Mouse (Mus musculus): ENCODE data around the gene Gdnf. TPM values are rescaled to one million over a fixed set of nuclear protein-coding genes. Genes with fewer than 3 reads are reported as not detected.

The Gdnf gene
- total RNA-seq (2021): under 1 TPM; 0.22 to 0.39 TPM

DNA sequence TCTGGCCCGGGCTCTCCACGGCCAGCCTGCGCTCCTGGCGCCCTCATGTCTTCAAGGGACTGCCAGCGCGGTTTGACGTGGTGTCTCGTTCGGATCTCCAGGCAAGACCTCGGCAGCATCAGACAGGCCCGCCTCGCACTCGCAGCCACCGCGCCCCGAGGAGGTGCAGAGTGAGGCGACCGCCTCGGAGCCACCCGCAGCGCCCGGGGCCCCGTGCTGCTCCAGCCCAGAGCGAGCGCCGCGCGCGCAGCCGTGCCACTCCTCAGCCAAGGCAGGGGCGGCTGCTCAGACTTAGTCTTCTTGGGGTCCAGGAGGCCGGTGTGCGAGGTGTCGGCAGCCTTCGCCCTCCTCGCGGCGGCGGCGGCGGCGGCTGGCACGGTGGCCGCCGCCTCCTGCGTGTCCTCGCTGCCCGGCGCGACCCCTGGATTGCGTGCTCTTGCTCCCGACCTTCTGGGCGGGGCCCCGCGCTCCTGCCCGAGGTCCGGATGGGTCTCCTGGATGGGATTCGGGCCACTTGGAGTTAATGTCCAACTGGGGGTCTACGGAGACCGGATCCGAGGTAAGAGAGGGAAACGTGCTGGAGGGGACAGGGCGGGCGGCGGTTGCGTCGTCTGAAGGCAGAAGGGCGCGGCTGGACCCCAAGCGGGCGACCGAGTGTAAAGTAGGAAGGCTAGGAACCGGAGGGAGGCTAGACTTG is at the start of gene Gdnf:
TSS of gene Gdnf (plus strand) at position 291 of the 697 bp plus-strand sequence.
- intact Hi-C loops (cut with DNase I): loop anchor here (10.0 kb wide), 1 partner anchor 214 kb away; no protein-coding TSS in a partner anchor
- peak in 1 of 2 experiments; percentile 10 for DNase-seq (ENCODE audit: low spot score in 2 of 2)

DNA sequence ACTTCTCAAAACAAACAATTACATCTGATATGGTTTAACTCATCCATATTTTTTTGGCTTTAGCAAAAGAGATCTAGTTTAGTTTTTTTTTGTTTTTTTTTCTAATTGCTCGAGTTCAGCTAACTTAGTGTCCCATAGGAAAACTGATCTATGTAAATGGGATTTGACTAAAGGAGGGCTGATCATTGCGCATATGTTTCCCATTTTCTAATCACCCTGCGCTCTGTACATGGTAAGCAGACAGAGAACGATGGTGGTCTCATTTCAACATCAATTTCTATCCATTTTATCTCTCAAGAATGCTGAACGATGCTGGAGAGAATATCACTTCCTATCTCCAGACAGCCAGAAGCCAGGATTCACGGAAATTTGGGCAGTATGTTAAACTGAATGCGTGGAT is 43.5 kb upstream of the Gdnf start:
- intact Hi-C loops (cut with DNase I): no loop called here
- DNase-seq (ENCODE audit: low spot score in 2 of 2): no peak

DNA sequence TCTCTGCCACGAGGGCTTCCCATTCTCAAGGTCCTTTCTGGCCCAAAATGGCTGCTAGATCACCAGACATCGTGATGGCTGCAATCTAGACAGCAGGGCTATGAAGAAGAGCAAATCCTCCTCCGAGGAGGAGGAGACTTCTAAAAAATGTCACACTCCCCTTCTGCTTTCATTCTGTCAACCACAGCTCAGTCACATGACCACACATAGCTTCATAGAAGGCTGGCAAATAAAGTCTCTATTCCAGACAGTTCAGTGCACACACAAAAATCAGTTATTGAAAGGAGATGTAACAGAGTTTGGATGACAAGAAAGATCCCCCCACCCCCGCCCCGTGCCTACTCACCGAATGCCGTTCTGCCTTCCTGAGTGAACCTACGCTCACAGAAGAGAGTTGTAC is 37.7 kb upstream of the Gdnf start:
- intact Hi-C loops (cut with DNase I): no loop called here
- no peak for DNase-seq (ENCODE audit: low spot score in 2 of 2)

DNA sequence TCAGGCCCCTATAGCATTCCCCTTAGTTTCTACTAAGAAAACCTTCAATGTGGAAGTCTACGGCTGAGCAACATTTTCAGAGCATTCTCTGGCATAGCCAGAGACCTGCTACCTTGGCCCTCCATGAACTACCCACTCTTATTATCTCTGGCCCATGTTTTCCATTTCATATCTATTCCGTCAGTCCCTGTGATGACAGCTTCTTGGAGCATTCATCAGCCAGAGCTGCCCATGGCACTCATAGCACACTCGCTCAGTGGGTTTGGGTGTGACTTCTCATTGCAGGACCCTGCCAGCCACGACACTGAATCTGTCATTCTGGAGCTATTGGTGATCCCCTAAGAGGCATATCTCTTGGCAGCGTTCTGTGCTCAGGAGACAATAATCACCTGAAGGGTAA is 29.1 kb upstream of the Gdnf start:
- intact Hi-C loops (cut with DNase I): no loop called here
- DNase-seq (ENCODE audit: low spot score in 2 of 2): no peak

DNA sequence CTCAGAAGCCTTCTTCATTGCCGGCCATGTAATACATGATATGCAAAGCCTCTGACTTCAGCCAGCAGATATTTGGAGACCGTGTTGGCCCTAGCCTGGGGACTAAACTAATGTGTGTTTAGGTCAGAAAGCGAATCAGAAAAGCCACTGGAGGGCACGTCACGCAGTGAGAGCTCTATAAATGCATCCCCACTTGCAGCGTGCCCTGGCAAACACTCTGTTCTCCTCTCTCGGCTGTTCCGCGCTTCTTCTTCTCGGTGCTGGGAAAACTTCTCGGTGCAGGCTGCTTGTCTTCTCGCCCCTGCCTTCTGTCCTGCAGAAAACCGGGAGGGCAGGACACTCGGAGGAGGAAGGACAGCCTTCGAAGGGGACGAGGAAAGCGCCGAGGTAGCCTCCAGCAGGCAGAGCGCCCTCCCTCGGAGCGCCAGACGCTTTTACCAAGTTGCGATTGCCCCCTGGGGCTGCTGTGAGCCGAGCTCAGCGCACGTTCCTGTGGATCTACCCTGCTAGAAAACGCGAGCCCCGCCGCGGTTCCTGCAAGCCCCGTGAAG is 730 bp upstream of the Gdnf start:
- intact Hi-C loops (cut with DNase I): loop anchor here (10.0 kb wide), 1 partner anchor 215 kb away; no protein-coding TSS in a partner anchor
- no peak for DNase-seq (ENCODE audit: low spot score in 2 of 2)

DNA sequence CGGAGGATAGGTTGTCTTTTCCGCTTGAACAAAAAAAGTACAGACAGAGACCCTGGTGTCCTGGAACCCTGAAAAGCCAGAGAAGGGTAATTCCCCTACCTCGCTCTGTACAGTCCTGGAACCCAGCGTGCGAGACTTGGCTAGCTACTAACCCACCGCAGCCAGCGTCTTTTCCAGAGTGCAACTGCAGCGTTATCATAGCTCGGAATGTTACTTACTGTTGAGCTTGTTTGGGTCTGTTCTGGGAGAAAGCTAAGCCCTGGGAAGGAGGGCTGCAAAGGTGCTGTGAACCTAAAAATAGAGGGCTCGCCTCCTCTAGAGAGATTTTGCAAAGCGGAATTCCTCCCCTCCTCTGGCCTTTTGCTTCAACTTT is 593 bp downstream of the Gdnf start:
- DNase-seq (ENCODE audit: low spot score in 2 of 2): peak in 1 of 2 experiments; percentile 7
- intact Hi-C loops (cut with DNase I): loop anchor here (10.0 kb wide), 1 partner anchor 214 kb away; no protein-coding TSS in a partner anchor

DNA sequence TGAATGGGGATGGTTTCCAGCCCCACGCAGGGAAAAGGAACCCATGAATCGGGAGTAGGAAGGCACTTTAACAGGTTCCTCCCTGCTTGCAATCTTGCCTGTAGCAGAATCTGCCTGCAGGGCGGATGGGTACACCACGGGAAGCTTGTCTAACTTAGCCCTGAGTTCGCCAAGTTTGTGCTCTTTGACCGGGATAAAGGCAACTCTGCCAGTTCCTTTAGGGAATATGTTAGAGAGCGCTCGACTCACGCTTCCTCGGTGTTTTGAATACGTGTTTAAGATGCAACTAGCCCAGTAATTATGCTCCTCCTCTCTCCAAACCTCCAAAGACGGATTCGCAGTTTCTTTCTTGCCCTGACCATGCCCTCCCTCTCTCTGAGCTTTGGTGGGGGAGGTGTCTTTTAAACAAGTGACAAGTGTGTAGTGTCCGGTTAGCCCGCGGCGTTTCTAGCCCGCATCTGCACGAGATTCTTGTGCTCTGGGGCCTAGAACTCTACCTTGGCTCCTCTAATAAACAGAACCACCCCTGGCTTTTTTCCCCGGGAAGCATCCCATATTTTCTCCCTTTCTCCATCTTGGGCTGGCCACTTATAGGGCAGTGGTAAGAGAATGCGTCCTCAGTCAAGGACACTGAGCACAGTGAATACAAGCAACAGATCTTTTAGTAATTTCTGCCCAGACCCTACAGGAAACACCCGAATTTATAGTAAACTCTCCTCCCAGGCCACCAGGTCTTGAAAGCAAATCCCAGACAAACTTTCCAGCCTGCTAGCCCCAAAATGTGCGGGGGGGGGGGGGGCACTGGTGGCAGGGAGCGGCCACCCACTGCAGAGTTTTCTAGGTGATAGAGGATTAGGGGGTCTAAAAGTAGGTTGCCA is 1.4 kb downstream of the Gdnf start:
- intact Hi-C loops (cut with DNase I): loop anchor here (1.0 to 10.0 kb wide), 2 partner anchors 213 to 352 kb away; no protein-coding TSS in a partner anchor
- no peak for DNase-seq (ENCODE audit: low spot score in 2 of 2)

DNA sequence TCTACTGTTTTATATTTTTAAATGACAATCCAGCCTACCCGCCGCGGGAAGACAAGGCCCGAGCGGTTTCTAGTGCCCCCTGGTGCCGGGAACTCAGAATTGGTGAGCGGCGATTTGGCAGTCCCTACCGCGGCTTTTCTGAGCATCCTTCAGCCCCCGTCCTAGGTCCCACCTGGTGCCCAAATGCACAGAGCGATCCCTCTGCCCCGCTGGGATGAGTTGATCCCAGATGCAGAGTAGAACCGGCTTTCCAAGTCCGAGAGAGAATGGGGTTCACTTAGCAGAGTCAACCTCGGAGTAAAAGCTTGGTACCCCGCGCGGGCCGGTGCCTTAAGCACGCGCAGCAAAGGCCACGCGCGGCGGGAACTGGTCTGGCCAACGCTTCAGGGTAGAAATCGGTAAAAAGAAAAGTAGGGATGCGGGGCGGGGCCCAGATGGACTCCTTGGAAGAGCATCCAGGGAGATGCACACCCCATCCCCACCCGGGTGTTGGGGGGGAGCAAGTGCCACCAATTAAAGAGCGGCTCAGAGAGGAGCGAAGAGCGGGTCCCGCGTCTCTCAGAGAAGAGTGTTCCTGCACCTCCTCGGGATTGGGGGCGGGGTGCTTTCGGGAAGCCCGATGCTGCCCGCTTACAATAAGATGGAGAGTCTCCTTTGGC is 2.4 kb downstream of the Gdnf start:
- peak; percentile 66 to 70 for DNase-seq (ENCODE audit: low spot score in 2 of 2)
- intact Hi-C loops (cut with DNase I): loop anchor here (1.0 to 10.0 kb wide), 2 partner anchors 212 to 353 kb away; no protein-coding TSS in a partner anchor

DNA sequence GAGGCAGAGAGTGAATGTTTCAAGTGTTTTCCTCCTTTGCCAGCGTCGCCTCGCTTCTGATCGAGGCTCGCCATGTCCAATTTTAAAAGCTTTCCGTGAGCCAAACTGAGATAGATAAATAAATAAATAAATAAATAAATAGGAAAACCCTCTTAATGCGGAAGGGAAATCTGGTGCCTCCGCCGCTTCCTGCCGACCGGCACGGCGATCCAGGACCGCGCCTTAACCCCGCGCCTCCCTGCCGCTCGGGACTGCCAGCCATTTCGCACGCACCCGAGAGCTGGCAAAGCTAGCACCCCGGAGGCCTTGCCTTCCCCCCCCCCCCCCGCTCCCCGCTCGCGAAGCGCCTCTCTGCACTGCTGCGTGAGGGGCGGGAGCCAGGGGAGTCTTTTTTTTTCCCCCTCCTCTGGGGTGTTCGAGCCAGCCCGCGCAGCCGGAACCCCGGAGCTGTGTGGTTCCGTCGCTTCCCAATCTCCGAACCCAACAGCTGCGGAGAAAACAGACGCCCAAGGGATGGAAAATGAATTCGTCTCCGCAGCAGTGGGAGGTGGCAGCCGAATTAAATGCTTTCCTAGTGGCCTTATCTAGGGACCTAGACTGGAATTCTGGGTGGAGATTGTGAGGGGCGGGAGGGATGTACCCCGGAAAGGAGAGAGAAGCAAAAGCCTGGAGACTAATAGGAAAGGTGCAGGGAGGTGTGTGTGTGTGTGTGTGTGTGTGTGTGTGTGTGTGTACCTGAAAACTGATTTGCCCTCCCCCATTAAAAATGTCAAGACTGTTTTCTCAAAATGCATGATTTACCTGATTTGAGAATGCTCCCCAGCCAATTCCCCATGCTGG is 3.1 kb downstream of the Gdnf start:
- intact Hi-C loops (cut with DNase I): loop anchor here (10.0 kb wide), 1 partner anchor 211 kb away; no protein-coding TSS in a partner anchor
- peak in 1 of 2 experiments; percentile 20 for DNase-seq (ENCODE audit: low spot score in 2 of 2)

DNA sequence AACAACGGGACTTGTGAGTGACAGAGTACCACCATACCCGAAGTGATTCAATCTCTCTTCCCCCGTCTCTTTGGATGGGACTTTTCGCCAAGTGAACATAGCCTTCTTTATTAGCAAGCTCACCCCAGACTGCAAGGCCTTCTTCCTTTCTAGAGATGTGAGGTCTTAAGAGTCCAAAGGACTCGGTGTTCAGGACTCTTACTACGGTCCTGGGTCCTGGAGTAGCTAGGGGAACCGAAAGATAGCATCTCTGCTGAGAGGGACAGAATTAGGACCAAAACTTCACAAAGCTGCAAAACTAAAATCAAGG is 3.7 kb downstream of the Gdnf start:
- intact Hi-C loops (cut with DNase I): loop anchor here (10.0 kb wide), 1 partner anchor 210 kb away; no protein-coding TSS in a partner anchor
- no peak for DNase-seq (ENCODE audit: low spot score in 2 of 2)

DNA sequence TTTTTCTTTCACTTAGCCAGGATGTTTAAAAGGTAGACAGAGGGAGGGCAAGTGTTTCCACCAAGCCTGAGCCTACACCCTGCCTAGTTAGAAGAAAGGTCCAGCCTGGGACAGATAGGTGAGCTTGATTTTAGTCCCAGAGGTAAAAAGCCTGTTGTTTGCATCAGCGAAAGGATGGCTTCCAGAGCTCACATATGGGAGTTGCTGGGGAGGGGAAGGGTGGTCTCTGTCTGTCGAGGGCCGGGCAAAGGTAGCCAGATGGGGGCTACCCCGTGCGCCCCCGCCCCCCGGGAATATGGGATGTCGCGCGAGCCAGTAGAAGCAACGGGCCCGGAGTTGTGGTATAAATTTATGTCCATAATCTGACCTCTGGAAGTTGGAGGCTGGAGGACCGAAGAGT is 4.3 kb downstream of the Gdnf start:
- DNase-seq (ENCODE audit: low spot score in 2 of 2): no peak
- intact Hi-C loops (cut with DNase I): loop anchor here (10.0 kb wide), 1 partner anchor 210 kb away; no protein-coding TSS in a partner anchor

DNA sequence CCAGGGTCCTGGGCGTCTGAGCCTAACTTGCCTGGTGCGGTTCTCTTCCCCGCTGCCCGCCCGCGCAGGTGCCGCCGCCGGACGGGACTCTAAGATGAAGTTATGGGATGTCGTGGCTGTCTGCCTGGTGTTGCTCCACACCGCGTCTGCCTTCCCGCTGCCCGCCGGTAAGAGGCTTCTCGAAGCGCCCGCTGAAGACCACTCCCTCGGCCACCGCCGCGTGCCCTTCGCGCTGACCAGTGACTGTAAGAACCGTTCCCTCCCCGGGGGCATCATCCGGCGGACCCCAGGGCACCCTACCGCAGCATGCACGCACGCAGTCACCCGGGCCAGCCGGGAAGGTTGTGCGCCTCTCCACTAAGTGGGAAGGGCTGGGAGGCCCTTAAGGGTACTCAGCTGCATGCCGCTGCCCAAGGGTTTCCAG is 4.9 kb downstream of the Gdnf start:
- intact Hi-C loops (cut with DNase I): loop anchor here (10.0 kb wide), 1 partner anchor 209 kb away; no protein-coding TSS in a partner anchor

DNA sequence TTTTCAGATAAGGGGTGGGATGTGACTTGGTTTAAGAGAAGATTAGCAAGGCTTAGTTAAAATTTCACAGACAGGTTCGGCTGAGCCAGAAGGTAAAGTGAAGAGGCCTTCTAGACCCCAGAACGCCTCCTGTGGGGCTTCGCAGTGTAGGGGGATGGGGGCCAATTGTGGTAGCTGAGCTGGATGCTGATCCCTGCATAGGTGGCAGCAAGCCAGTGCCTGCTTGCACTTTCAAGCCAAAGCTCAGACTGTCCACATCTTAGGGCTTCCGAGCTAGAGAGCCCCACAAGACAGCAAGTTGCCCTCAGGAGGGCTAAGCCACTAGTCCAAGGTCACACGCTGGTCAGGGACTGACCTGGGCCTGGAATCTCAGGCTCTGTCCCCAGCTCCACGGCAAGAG is 13.2 kb downstream of the Gdnf start:
- intact Hi-C loops (cut with DNase I): no loop called here
- no peak for DNase-seq (ENCODE audit: low spot score in 2 of 2)

More for the DNA sequence above, 4.9 kb downstream of the Gdnf start:
- no peak for DNase-seq (ENCODE audit: low spot score in 2 of 2)

DNA sequence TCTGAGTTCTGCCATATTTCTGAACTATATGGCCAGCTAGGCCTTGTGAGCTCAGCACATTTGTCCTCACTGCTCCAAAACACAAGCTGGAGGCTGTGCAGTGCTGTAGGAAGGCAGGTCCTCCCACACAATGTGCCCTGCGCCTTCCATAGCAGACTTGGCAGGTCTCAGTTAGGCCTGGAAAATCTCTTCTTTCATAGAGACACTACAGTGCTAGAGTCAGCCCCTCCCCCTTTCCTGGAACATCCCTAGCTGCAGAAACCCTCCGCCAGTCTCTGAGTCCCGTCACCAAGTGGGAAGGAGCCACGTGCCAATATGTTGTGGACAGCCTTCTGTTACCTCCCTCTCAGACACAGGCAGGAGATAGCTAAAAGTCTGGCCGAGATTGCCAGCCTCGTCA is 14.9 kb downstream of the Gdnf start:
- no peak for DNase-seq (ENCODE audit: low spot score in 2 of 2)
- intact Hi-C loops (cut with DNase I): no loop called here

DNA sequence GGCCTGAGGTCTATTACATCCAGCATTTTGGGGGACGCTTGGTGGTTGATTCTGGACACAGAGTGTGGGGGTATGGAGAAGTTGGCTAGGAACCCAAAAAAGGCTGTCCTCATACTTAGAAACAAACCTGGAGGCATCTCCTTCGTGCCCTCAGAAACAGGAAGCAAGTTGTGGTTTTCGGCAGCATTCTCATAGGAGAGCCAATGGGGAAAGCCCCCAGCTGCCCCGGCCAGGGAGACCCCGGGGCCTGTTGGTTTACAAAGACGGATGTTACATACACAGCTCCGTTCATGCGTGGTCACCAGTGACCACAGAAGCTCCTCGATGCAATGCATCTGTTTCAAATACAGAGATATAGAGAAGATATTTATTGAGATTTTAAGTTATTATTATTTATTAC is 24.8 kb downstream of the Gdnf start:
- intact Hi-C loops (cut with DNase I): no loop called here
- DNase-seq (ENCODE audit: low spot score in 2 of 2): no peak

DNA sequence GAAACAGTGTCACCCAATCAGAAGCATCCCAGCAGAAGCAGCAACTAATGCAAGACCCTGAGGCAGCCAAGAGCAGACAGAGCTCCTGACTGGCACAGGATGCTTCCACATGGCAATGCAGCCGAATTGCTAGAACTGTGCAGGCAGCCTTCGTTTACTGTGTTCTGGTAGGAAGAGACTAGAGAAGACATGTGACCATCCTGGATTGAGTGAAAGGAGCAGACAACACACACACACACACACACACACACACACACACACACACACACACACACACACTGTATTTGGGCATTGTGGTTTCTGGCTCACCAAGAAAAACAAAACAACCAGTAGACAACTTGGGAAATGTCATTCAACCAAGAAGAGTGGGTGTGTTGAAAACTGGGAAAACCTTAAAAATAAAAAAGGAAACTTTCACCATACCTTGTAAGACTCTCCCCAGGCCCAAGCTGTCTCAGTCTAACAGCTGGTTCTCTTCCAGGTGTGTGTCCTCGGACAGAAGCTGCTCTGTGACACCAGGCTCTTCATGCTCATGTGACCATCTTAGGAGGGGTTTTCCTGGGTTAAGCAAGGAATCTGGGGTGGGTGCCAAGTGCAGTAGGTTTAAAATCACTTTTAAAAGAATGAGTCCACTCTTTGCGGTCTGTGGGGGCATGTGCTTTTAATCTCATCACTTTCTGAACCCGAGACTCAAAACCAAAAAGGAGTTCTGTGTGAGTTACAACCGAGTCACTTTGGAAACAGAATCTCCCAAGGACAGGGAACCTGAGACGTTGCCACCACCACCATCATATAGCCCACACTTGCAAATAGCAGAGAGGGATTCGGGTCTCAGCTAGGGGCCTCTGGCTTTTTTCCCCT is 27.6 kb downstream of the Gdnf start:
- DNase-seq (ENCODE audit: low spot score in 2 of 2): no peak
- intact Hi-C loops (cut with DNase I): no loop called here

DNA sequence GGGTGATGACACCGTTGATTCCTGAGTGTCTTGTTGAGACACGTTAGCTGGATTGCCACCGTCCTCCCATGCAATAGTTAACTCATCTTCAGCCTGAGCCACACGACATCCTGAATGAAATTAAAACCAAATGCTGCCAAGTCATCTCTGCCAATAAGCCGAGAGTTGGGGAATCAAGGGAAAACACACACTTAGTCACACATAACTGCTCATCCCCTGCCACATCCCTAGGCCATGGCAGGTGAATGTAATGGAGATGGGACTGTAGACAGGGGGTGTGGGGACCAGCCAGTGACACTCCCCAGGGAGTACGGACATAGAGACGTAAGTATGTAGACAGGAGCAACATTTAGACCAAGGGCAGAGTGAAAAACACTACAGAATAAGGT is 28.3 kb downstream of the Gdnf start:
- no peak for DNase-seq (ENCODE audit: low spot score in 2 of 2)
- intact Hi-C loops (cut with DNase I): no loop called here

DNA sequence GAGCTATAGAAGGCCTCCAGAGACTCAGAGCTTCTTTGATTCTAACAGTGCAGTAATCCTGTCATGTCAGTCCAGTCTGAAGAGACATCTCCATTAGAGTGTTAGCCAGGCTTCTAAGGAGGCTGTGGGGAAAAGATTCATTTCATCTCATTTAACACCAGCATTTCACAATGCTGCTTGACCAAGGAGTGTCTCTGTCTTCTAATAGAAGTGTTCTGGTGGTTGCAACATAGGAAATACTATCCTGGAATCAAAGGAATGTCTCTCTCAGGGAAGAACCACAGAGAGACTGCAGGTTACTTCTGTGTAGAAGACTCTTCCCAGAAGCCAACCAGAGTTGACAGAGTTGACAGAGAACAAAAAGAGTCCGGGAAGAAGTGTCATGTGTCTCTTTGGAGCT is 31.0 kb downstream of the Gdnf start:
- intact Hi-C loops (cut with DNase I): no loop called here

More for the DNA sequence above, 31.0 kb downstream of the Gdnf start:
- DNase-seq (ENCODE audit: low spot score in 2 of 2): no peak

All from left cerebral cortex, postnatal 36 days (tissue).